In the genomic region with DNA sequence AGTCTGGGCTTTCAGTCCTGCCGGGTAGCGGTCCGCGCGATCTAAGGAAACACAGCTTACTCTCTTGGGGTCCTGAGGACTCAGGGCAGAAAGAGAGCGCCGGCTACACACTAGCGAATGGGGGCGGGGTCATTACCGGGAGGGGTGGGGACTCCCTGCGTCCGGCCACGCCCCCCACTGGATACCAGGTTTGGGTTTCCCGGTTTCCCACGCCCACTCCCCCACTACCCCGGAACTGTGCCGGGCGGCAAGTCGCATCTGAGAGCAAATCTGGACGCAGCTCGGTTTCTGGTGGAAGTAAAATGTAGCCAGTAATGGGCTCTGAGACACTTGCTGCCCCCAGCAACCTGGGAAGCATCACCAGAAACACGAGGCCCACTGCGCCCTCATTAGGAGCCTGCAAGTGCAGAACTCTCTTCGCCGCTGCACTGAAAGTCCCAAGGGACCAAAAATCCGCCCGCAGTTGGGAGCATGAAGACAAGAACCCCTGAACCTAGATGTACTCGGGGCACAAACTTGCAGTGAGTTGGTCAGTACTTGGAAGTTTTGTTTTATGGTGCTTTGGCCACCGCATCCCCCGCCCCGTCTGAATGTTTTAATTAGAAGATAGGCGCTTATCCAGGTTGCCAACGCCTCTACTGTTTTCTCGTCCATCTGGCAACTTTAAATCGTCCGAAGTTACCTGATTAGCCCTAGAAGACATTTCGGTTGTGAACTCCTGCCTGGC, we compare ENCODE assay signal across 8 mouse cellular contexts. TPM values are rescaled to one million over a fixed set of nuclear protein-coding genes. Genes with fewer than 3 reads are reported as not detected.
A peak's percentile ranks its signal among the peaks of the same experiment; 100 is the strongest.
DNase-seq lines count a peak whose midpoint lies in the region; ATAC-seq and TF ChIP-seq lines count a peak whose summit lies in the region.

A gene (minus strand): TSS at position 85 of the 727 bp plus-strand sequence.

- TF ChIP-seq POLR2A in bone marrow macrophage, adult 2 months (IDR thresholded peaks at IDR 0.05; ENCODE audit: borderline replicate concordance, low read depth, low read length), result no peak

- peaks cover 58% of the 10 kb centered on the region for H3K27me3 ChIP-seq in hindbrain, embryonic 14.5 days (ENCODE audit: control insufficient read depth, insufficient read depth, low read length)

- peak; percentile 84; the same call in 1 of the 2 replicates for ATAC-seq in hindbrain, embryonic 14.5 days (ENCODE audit: low FRiP score)

- under 1% methylated on average over 37 of the region's 37 CpGs for WGBS in hindbrain, embryonic 14.5 days

- intact Hi-C loops in left cerebral cortex, postnatal 10 days (cut with DNase I), result no loop called here

- no peak for TF ChIP-seq CTCF in bone marrow macrophage, adult 2 months (IDR thresholded peaks at IDR 0.05; ENCODE audit: low read depth, low read length)

- DNase-seq in ES-CJ7 (ENCODE audit: low read depth, low spot score), result peak; percentile 87
- DNase-seq in gastrocnemius, postnatal 10 days, result peak; percentile 55
- peak; percentile 45 for DNase-seq in hindbrain, embryonic 14.5 days (ENCODE audit: low spot score)
- DNase-seq in left cerebral cortex, postnatal 10 days (ENCODE audit: extremely low spot score in 1 of 2, low spot score in 2 of 2), result peak in 1 of 2 experiments; percentile 89
- DNase-seq in lung, postnatal 4 days, result peak; percentile 81 to 85
- DNase-seq in right cerebral cortex, postnatal 10 days (ENCODE audit: low spot score in 2 of 2), result peak; percentile 43 to 44
- peak; percentile 83 for DNase-seq in yolk sac, embryonic 10.5 days (ENCODE audit: low spot score)

- H3K4me3 ChIP-seq in bone marrow macrophage, adult 2 months (ENCODE audit: insufficient read depth, low read length), result peak within 1 kb of the TSS; percentile 66
- H3K4me3 ChIP-seq in hindbrain, embryonic 14.5 days (replicated peaks; ENCODE audit: low read length), result peak within 1 kb of the TSS; percentile 53

- peak within 1 kb of the TSS; percentile 60 for H3K9ac ChIP-seq in hindbrain, embryonic 14.5 days

- no peak within 1 kb of the TSS for H3K27ac ChIP-seq in bone marrow macrophage, adult 2 months (ENCODE audit: insufficient read depth, low read depth, low read length)
- peak within 1 kb of the TSS; percentile 41; the same call in 1 of the 2 replicates for H3K27ac ChIP-seq in hindbrain, embryonic 14.5 days

- H3K4me1 ChIP-seq in bone marrow macrophage, adult 2 months (ENCODE audit: control insufficient read depth, insufficient read depth, low read length), result peaks cover 30% of the 10 kb centered on the region
- peaks cover 4% of the 10 kb centered on the region; the same call in 1 of the 2 replicates for H3K4me1 ChIP-seq in hindbrain, embryonic 14.5 days (replicated peaks; ENCODE audit: control insufficient read depth, insufficient read depth, low read length)

- H3K9me3 ChIP-seq in hindbrain, embryonic 14.5 days (ENCODE audit: control insufficient read depth, low read length), result no peaks in the 10 kb centered on the region

- peak within 1 kb of the TSS; percentile 98 for H3K4me2 ChIP-seq in hindbrain, embryonic 14.5 days (replicated peaks)

- no peaks in the 10 kb centered on the region for H3K36me3 ChIP-seq in hindbrain, embryonic 14.5 days (replicated peaks; ENCODE audit: control insufficient read depth, insufficient read depth)

RNA-seq across cellular contexts. Expression of the gene that starts here (rescaled TPM):
- 2.1 and 2.8 TPM in 2 replicates for polyA plus RNA-seq in bone marrow macrophage, adult 2 months (2012; ENCODE audit: insufficient read depth, insufficient read length, missing spikeins)
- total RNA-seq in gastrocnemius, postnatal 10 days (2021), result 10 to 100 TPM; 38.5 to 48.0 TPM
- 25.8 and 29.0 TPM in 2 replicates for polyA plus RNA-seq in hindbrain, embryonic 14.5 days (2014; fragmentation: Nextera tagmentation; extraction: Ambion mirVana)
- total RNA-seq in left cerebral cortex, postnatal 10 days (2021), result 10 to 100 TPM; 22.5 to 26.4 TPM
